In the genomic region with DNA sequence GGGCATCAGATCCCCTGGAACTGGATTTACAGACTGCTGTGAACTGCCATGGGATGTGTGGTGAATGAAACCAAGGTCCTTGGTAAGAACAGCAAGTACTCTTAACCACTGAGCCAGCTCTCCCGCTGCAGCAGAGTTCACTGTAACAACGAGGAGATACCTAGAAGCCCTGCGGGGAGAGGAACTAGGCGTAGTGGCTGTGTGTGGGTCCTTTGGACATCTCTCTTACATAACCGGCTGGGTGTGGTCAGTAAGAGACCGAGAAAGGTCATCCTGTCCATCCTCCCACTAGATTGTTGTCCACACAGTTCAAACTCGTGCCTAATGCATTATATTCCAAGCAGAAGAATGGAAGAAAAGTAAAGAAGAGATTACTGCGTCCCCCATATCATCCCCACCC, we compare ENCODE assay signal across 18 mouse cellular contexts. TPM values are rescaled to one million over a fixed set of nuclear protein-coding genes. Genes with fewer than 3 reads are reported as not detected.
DNase-seq lines count a peak whose midpoint lies in the region; ATAC-seq and TF ChIP-seq lines count a peak whose summit lies in the region.
"Had no signal": no experiment of that assay in that cellular context is flagged by ENCODE, and none has a peak within 500 bp of the region (broad histone marks: within the 10 kb centered on the region; RNA-seq: fewer than 3 reads in every experiment).

No protein-coding gene starts in this region.

- DNase-seq in heart, adult 11 months = peak; percentile 95
- no peak for DNase-seq in heart, postnatal 4 days
- DNase-seq in lung, adult 2 months = peak; percentile 16
- no peak for DNase-seq in lung, postnatal 14 days
- peak; percentile 71 for DNase-seq in lung, postnatal 25 days (ENCODE audit: low spot score)
- no peak for DNase-seq in embryo, embryonic 9.5 days (ENCODE audit: extremely low spot score)
- DNase-seq: B cell, adult 2 months; cerebellum, adult 18-20 months; cerebellum, adult 9-11 months; forebrain, postnatal 0 days; gastrocnemius, postnatal 25 days; heart, postnatal 10 days had no signal

- H3K4me3 ChIP-seq in lung, adult 2 months (replicated peaks; ENCODE audit: extremely low read depth, low read depth, low read length) = no peak overlapping the region
- H3K4me3 ChIP-seq: embryonic facial prominence, embryonic 10.5 days; forebrain, embryonic 13.5 days; heart, embryonic 10.5 days; hindbrain, embryonic 13.5 days had no signal

- no peak for TF ChIP-seq POLR2A in lung, adult 2 months (IDR thresholded peaks at IDR 0.05; ENCODE audit: borderline replicate concordance, extremely low read depth, low read depth, low read length)

- ATAC-seq in neutrophil, adult 5-6 weeks (ENCODE audit: extremely low read depth, insufficient number of reproducible peaks, low FRiP score, poor library complexity, severe bottlenecking) = peak; percentile 20; the same call in 1 of the 2 replicates
- ATAC-seq: CD4-positive, CD25-positive, alpha-beta regulatory T cell, adult 4 months; forebrain, embryonic 13.5 days; forebrain, postnatal 0 days had no signal

- 66% methylated on average over 8 of the region's 8 CpGs for WGBS in lung, adult 2 months

- peaks cover 11% of the 10 kb centered on the region for H3K4me1 ChIP-seq in lung, adult 2 months (ENCODE audit: control insufficient read depth, insufficient read depth, low read length)

- no peak for TF ChIP-seq CTCF in lung, adult 2 months (IDR thresholded peaks at IDR 0.05; ENCODE audit: insufficient read depth, low read length)

RNA-seq across cellular contexts. Expression of a gene that starts 10.0 kb away (rescaled TPM):
- 10 to 100 TPM; 37.7 to 38.1 TPM for total RNA-seq in heart, postnatal 4 days (2021)
- polyA plus RNA-seq in lung, adult 2 months (2012; rRNA removed) = 65.9 and 69.9 TPM in 2 replicates
- total RNA-seq in neutrophil, adult 5-6 weeks (2017) = 159 and 218 TPM in 2 replicates

Comparison
In these comparisons a context has a peak if more than half of its experiments do, and no peak if none do; other contexts are left out.
1. DNase-seq: peak in heart, adult 11 months (single experiment), lung, adult 2 months (single experiment) and lung, postnatal 25 days (single experiment); none in heart, postnatal 4 days (single experiment), lung, postnatal 14 days (single experiment) and embryo, embryonic 9.5 days (single experiment).